17 mouse cellular contexts compared by ENCODE assay signal in the genomic region with DNA sequence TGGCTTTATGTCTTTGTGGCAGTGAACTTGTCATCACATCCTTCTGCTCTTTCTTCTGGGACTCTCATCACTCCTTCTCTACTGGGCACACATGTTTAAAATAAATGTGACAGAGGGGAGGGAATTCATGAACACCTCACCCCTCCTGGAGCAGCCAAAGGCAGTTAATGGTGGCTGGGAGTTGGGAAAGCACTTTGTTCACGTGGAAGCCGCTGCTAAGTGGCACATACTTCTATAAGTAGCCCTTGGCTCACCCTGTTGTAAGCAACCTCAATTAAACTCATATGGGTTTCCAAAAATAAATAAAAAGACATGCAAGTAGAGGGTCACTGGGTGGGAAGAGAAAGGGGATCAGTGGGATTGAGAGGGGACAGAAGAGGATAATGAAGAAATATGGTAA.
"Had no signal": no experiment of that assay in that cellular context is flagged by ENCODE, and none has a peak within 500 bp of the region (broad histone marks: within the 10 kb centered on the region; RNA-seq: fewer than 3 reads in every experiment).

No protein-coding gene starts in this region.

- H3K4me1 ChIP-seq: liver, embryonic 15.5 days; midbrain, embryonic 13.5 days; midbrain, embryonic 15.5 days; neural tube, embryonic 13.5 days; neural tube, embryonic 15.5 days had no signal

- H3K27me3 ChIP-seq: liver, embryonic 15.5 days; megakaryocyte, embryonic 14.5 days; midbrain, embryonic 13.5 days; midbrain, embryonic 15.5 days; neural tube, embryonic 13.5 days; neural tube, embryonic 15.5 days had no signal

- H3K27ac ChIP-seq: liver, embryonic 15.5 days; midbrain, embryonic 13.5 days; midbrain, embryonic 15.5 days; neural tube, embryonic 13.5 days; neural tube, embryonic 15.5 days had no signal

- H3K4me3 ChIP-seq: liver, embryonic 15.5 days; megakaryocyte, embryonic 14.5 days; midbrain, embryonic 13.5 days; midbrain, embryonic 15.5 days; myocyte; neural tube, embryonic 13.5 days; neural tube, embryonic 15.5 days had no signal

- H3K36me3 ChIP-seq: liver, embryonic 15.5 days; midbrain, embryonic 13.5 days; midbrain, embryonic 15.5 days; neural tube, embryonic 13.5 days; neural tube, embryonic 15.5 days had no signal

- ATAC-seq: midbrain, embryonic 13.5 days; midbrain, embryonic 15.5 days had no signal

- DNase-seq: lung, adult 18-20 months; lung, embryonic 14.5 days; lung, postnatal 10 days; lung, postnatal 4 days; retina, postnatal 1 day; right cerebral cortex, adult 18-20 months; right cerebral cortex, postnatal 25 days; right cerebral cortex, postnatal 4 days; thymus, adult 18-20 months had no signal

- H3K9me3 ChIP-seq: liver, embryonic 15.5 days; megakaryocyte, embryonic 14.5 days; midbrain, embryonic 13.5 days; midbrain, embryonic 15.5 days; neural tube, embryonic 13.5 days; neural tube, embryonic 15.5 days had no signal

- H3K4me2 ChIP-seq: liver, embryonic 15.5 days; lung, embryonic 14.5 days; midbrain, embryonic 11.5 days; midbrain, embryonic 13.5 days; midbrain, embryonic 15.5 days; neural tube, embryonic 13.5 days; neural tube, embryonic 15.5 days had no signal

- H3K9ac ChIP-seq: liver, embryonic 15.5 days; lung, embryonic 14.5 days; midbrain, embryonic 13.5 days; midbrain, embryonic 15.5 days; neural tube, embryonic 13.5 days; neural tube, embryonic 15.5 days had no signal
